Mouse (Mus musculus) retina, postnatal 7 days (tissue): ENCODE data around the gene Rfng.
"Not testable (repeated sequence)": the region's sequence is repeated elsewhere in the genome, so short reads cannot be mapped to it uniquely, and the experiment has no call there.

Experiments used
- DNase-seq: peaks from one replicate; pipeline ENCODE4 v3.0.0-alpha.2; 2012; ENCODE audit warnings: low read depth, low spot score

The Rfng gene

GRCm38 (mm10) chr11:120784064-120784791 lies at the start of gene Rfng, which contains the start of gene Gps1:
Gene Rfng (minus strand): TSS chr11:120784207.
Gene Gps1 (plus strand): TSS chr11:120784272.
- peak; percentile 71 for DNase-seq

DNA sequence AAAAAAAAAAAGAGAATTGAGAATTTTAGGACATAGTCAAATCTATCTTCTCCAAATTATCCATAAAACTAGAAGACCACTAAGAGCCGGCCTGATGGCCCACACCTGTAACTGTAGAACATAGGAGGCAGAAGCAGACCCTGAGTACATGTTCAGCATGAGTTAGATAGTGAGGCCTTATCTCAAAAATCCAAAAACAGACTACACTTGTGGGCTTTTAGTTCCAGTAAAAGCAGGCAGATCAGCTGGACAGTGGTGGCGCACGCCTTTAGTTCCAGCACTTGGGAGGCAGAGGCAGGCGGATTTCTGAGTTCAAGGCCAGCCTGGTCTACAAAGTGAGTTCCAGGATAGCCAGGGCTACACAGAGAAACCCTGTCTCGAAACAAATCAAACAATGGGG lies 49.0 kb upstream of the Rfng start:
- not testable (repeated sequence) for DNase-seq

- DNase-seq = no peak
These were observed 47.8 kb upstream of the Rfng start for GRCm38 (mm10) chr11:120831659-120832440.

GRCm38 (mm10) chr11:120830686-120831085 lies 46.7 kb upstream of the Rfng start:
- no peak for DNase-seq

DNA sequence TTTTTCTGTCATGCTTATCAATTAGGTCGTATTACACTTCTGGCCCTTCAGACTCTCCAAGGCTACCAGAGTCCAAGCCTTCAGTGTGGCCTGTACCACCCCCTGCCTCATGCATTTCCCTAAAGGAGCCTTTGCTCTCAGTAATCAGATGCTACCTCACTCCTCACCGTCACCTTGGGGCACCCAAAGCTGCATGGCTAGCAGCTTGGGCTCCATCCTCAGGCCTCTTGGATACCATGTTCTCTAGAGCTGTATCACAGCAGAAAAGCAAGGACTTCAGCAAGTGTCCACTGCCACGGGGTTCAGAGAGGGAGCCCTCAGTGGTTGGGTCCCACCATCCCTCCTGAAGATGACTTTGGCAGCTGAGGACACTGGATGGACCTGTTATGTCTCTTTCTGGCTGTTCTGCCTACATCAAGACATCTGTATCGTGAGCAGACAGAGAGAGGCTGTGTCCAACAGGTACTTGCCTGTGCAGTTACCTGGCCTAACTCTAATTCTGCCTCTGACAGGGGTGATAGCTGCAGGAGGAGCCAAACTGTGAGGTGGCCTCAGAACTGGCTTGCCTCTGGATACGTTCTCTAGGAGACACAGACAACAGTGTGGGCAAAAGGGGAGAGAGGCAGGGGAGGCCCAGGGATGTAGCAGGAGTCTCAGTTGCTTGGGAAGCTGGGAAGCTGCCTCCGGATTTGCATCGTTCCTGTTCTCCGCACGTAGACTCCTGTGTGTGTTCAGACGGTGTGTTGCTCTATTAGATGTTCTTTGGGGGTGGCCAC lies 45.9 kb upstream of the Rfng start:
- no peak for DNase-seq

DNA sequence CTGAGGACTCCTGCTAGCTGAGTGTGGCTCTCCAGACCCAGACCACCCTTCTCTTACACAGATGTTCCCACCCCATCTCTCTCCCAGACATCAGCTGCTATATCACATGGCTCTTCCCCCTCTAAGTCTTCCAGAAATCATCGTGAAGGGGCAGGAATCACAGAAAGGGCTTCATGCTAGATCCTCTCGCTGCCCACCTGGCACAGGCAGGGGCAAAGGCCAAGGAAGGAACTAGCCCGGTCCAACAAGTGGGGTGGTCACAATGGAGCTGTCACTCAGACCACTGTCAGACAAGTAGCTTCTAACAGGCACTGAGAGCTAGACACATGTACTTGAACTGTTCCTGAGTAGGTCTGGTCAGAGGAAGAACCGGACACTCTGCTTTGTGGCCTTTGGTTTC lies 44.4 kb upstream of the Rfng start:
- no peak for DNase-seq

DNA sequence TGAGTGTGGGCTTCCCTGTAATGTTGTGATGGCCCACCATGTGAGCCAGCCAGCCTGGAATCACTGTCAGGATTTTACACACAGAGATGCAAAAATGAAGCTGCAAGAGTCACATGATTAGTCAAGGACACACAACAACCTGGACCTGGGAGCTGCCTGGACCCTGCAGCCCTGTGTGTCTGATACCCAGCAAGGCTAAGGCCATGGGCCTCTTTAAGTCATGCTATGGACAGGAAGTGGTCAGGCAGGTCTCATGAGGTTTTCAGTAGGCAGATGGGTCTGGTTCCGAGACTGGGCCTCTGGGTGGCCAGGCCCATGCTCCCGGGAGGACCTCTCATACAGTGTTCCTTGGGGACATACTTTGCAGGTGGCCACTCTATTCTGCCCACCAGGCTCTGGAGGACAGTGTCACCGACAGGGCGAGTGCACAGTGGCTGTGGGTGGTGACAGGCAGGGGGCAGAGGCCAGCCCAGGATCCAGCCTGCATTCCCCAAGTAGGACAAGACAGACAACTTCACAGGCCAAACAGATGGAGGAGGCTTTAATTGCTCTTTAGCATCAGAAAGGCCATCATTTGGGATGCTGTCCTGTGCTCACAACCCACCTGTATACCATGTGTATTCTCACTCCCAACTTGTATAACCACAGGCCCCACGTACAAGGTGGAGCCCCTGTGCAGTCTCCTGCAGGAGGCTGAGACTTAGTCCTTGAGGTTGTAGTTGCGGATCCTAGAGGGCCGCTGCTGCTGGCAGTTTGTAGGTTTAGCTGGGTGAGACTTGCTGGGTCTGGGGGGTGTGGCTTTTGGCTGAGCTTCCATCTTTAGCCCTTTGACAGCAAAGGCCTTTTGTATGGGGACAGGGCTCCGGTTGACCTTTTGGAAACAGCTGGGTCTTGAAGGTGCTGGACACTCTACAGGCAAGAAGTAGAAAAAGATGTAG lies 42.3 kb upstream of the Rfng start:
- no peak for DNase-seq

DNA sequence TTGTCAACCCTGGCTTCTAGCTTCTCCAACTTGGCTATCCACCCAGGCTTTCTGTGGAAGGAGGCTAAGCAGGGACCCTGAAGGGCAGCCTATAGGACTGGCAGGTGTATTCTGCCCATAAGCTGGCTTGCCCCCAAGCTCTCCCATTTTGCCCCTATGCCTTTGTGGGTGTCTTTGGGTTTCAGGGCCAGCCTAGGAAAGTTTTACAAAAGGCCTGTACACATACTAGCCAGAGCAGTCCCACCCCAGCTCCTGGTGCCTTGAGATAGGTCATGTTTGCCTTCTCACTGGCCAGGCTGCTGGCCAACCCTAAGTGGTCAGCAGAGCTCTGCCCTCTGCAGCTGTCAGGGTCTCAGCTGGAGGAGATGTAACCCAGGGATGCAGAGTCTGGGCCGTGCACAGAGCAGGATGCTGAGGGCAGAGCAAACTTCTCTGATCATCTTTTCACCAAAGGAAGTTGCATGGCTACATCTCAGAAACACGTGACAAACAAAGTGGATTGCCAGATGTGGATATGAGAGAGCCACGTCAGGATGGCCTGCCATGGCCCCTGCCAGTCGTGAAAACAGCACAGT lies 41.4 kb upstream of the Rfng start:
- no peak for DNase-seq

DNA sequence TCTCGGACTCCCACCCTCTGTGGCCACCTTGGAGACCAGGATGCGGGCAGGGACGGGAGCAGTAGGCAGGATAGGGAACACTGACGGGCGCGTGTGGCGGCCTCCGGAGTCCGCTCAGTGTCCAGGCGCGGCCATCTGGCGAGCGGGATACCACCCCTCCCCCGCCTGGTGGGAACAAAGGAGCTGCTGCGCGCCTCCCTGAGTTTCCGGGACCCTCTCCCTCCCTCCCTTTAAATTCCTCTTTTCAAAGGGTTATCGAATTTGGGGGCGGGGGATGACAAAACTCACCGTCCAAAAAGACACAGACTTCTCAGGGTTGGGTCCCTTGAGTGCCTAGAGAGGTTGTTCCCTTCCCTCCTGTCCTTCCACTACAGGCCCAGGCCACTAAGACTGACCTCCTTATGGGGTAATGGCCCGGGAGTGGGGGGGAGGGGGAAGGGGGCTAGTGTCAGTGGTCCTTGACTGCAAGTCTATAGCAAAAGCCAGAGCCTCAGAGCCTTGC lies 40.8 kb upstream of the Rfng start:
- no peak for DNase-seq

DNA sequence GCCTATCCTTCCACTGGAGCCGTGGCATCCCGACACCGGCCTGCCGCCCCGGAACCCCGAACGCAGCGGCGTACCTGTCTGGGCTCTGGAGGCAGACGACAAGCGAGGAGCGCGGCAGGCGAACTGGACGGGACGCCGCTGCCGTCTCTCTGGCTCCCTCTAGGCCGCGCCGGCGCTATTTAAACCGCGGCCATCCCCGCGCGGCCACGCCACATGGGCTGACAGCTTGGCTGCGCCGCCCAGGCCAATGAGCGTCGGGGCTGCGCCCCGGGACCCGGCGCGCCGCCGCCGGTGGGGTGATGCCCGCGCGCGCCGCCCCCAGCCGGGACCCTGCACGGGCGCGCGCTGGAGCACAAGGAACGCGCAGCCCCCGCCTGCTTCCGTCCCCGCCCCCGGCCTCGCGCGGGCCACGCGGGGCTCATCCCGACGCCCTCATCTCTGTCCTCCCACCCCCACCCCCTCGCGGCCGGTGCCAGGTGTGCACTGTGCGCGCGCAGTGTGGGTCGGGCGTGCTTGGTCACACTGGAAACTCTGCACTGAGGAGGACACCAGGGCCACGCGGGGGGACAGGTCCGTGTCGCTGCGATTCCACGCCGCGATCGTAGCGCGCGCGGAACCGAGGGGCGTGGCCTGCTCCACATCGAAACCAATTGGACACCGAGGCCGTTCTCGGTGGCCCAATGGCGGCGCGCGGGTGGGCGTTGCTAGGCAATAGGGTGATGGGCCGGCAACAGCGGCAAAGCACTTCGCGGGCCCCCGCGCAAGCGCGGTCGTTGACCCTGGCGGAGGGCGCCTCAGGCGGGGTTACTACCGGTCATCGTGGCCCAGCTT lies 40.2 kb upstream of the Rfng start, which contains the start of gene Fasn:
Gene Fasn, minus strand, starts transcription at position 592 of the 831 bp plus-strand sequence.
- DNase-seq = peak; percentile 96

- no peak for DNase-seq
These were observed 39.5 kb upstream of the Rfng start for GRCm38 (mm10) chr11:120823551-120823947.

GRCm38 (mm10) chr11:120822831-120823550 lies 39.0 kb upstream of the Rfng start:
- DNase-seq = no peak

DNA sequence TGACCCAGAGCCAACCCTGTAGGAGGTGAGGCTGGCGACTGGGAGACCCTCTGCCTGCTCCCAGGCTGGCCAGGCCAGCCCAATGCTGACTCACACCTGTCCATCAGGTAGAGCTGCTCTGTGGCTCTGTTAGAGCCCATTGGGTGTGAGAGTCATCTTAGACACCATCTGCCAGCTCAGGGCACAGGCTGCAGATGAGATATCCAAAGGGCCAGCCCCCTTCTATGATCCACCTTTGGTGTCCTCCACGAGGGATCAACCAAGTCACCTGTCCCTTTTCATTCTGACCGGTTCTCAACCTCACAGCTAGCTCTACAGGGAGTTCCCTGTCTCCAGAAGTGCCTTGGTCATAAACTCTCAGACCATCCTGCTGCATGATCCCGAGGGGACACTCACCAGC lies 38.3 kb upstream of the Rfng start:
- no peak for DNase-seq

DNA sequence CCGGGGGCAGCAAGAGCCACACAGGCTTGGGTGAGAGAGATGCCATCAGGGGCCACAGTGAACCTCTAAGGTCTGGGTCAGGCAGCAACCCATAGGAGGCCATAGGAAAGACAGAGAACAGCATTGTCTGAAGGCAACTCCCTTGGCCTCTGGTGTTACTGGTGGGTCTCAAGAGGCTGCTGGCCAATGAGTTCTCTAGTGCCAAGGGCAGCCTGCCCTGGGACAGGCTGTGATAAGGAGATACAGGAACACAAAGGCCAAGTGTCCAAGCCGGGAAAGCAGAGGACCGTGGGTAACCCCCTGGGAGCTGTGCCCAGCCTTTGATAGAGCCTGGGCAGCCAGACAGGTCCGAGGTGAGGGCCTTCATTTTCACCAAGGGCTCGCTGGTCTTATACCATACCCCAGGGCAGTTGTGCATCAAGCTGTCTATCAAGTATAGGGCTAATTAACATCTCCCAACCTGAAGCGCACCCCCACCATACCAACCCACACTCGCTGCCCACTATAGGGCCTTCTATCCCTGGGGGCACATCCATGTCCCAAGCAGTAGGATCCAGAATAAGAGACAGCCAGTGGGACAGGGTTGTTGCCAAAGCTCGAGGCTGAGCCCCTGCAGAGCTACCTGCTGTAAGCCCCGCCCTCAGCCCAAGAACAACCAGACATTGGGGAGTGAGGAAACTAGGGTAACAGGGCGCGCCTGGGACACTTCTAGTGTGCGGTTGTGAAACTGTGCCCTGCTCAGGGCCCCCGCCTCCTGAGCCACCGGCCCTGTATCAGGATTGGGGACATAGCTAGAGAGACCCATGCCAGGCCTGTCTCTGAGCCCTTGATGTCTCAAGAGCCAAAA lies 37.3 kb upstream of the Rfng start:
- no peak for DNase-seq

- DNase-seq = no peak
These were observed 36.5 kb upstream of the Rfng start for GRCm38 (mm10) chr11:120820546-120820945.

- DNase-seq = no peak
These were observed 35.5 kb upstream of the Rfng start for GRCm38 (mm10) chr11:120819556-120819955.

DNA sequence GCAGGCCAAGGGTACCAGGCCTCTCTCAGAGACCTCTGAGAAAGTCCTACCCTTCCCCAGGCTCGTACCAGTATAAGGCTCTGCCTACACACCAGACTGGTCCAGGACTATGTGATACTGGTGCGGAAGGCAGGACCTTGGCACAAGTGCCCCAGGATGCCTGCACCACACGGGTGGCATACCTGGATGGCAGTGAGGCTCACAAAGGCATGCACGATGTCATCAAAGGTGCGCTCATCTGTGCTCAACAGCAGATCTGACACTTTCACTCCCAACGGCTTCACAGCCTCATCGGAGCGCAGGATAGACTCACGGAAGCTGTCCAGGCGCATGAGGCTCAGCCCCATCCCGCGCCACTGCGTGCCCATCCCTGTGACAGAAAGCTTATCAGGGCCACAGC lies 34.2 kb upstream of the Rfng start:
- no peak for DNase-seq

DNA sequence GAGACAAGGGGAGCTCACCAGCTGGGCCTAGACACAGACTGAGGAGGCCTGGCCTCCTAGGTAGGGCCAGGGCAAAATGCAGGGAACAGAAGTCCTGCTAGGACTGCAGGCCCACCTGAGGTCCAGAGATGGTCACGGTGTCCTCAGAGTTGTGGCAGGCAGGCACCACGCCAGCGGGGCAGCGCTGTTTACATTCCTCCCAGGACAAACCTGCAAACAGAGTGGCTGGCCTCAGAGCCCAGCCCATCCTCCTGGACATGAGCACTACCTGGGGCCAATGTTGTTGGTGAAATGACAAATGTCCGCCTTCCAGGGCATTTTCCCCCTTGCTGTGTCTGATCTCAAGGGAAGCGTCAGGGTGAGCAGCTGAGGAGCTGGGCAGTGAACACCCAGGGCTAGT lies 33.4 kb upstream of the Rfng start:
- DNase-seq = no peak
